Mouse (Mus musculus): ENCODE results near the gene Art3. TPM values are rescaled to one million over a fixed set of nuclear protein-coding genes. Genes with fewer than 3 reads are reported as not detected.

Gene Art3
- total RNA-seq, 1 experiment: 0.71 TPM

DNA sequence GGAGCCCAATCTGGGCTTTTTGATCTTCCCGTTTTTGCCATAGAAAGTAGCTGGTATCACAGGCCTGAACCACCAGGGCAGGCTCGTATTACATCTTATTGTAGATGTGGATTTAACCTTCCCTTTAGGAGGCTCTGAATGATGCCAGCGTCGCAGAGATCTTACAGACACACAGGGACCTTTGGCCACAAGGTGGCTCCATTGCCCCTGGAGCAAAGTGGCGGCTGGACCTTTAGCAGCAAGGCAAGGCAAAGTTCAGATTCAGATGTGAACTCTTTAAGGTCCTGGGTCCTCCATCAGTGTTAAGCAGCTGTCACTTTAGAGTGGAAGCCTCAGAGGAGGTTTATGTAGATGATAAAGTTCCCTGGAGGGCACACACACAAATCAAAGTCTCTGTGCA is 129.7 kb downstream of the Art3 start:
- peak; percentile 38 for DNase-seq (ENCODE audit: low read depth, low spot score)
- in situ Hi-C loops (cut with MboI; ENCODE audit: low sequenced_read_pairs in 2 of 2, unreplicated experiment in 2 of 2): no loop called here
- H3K4me1 ChIP-seq (ENCODE audit: control insufficient read depth in 2 of 2, insufficient read depth in 2 of 2, low read length in 2 of 2, poor library complexity in 1 of 2): no peaks in the 10 kb centered on the region
- no peak overlapping the region for H3K9ac ChIP-seq (ENCODE audit: insufficient read depth, low read depth, low read length, poor library complexity, severe bottlenecking)
- H3K9me3 ChIP-seq (ENCODE audit: control insufficient read depth, insufficient read depth, low read depth, low read length): no peaks in the 10 kb centered on the region
- TF ChIP-seq ZC3H11A (IDR thresholded peaks at IDR 0.05; ENCODE audit: borderline replicate concordance, low read depth, low read length) (no peak), MAFK (IDR thresholded peaks at IDR 0.05; ENCODE audit: insufficient read depth, low read depth, low read length) (no peak), CHD2 (IDR thresholded peaks at IDR 0.05; ENCODE audit: low read depth, low read length) (no peak), ZNF384 (IDR thresholded peaks at IDR 0.05; ENCODE audit: low read depth, low read length) (no peak), HCFC1 (IDR thresholded peaks at IDR 0.05; ENCODE audit: borderline replicate concordance, insufficient read depth, low read length) (no peak)
- no peak overlapping the region for H3K4me3 ChIP-seq (ENCODE audit: insufficient read depth in 1 of 2, low read depth in 1 of 2, low read length in 2 of 2, poor library complexity in 1 of 2, severe bottlenecking in 1 of 2)
- H3K36me3 ChIP-seq (ENCODE audit: control insufficient read depth, insufficient read depth, low read length, poor library complexity, severe bottlenecking): peaks cover 14% of the 10 kb centered on the region
- no peak overlapping the region for H3K27ac ChIP-seq (ENCODE audit: insufficient read depth, low read depth, low read length, poor library complexity, severe bottlenecking)

Other genes starting within 250 kb of the Art3 start
- gene G3bp2, start 248.1 kb upstream of the Art3 start, total RNA-seq (2012; rRNA removed): 246 and 266 TPM in 2 replicates
- 40.7 and 51.6 TPM in 2 replicates for gene Uso1, start 193.9 kb upstream of the Art3 start, total RNA-seq (2012; rRNA removed)
- not detected in 2 replicates for gene U90926, start 116.4 kb upstream of the Art3 start, total RNA-seq (2012; rRNA removed)
- 3.3 and 4.5 TPM in 2 replicates for gene Ppef2, start 75.5 kb upstream of the Art3 start, total RNA-seq (2012; rRNA removed)
- gene Naaa, start 53.7 kb upstream of the Art3 start, total RNA-seq (2012; rRNA removed): 9.8 and 13.4 TPM in 2 replicates
- 63.9 and 74.0 TPM in 2 replicates for gene Sdad1, start 21.3 kb upstream of the Art3 start, total RNA-seq (2012; rRNA removed)
- gene Cxcl9, start 3.7 kb upstream of the Art3 start, total RNA-seq (2012; rRNA removed): not detected in 2 replicates
- gene Cxcl10, start 17.1 kb downstream of the Art3 start, total RNA-seq (2012; rRNA removed): 3.3 and 4.0 TPM in 2 replicates
- 62.2 and 63.2 TPM in 2 replicates for gene Nup54, start 103.4 kb downstream of the Art3 start, total RNA-seq (2012; rRNA removed)
- gene Scarb2, start 175.0 kb downstream of the Art3 start, total RNA-seq (2012; rRNA removed): 39.0 and 89.0 TPM in 2 replicates
- not detected in 2 replicates for gene Fam47e, start 223.2 kb downstream of the Art3 start, total RNA-seq (2012; rRNA removed)